ENCODE assay signal across 7 mouse cellular contexts in genomic region chr4:94556265-94557054, GRCm38 (mm10). TPM values are rescaled to one million over a fixed set of nuclear protein-coding genes. Genes with fewer than 3 reads are reported as not detected.
DNase-seq lines count a peak whose midpoint lies in the region; ATAC-seq lines count a peak whose summit lies in the region.

Gene Gm10306, plus strand, starts transcription at chr4:94556546.
Gene Caap1, minus strand, starts transcription at chr4:94556796.

- H3K27ac ChIP-seq in embryonic facial prominence, embryonic 12.5 days: peak within 1 kb of the TSS; percentile 80
- no peak within 1 kb of the TSS; the same call in 1 of the 2 replicates for H3K27ac ChIP-seq in limb, embryonic 11.5 days (replicated peaks; ENCODE audit: low read depth, low read length)
- peak within 1 kb of the TSS; percentile 87 for H3K27ac ChIP-seq in midbrain, embryonic 14.5 days (replicated peaks; ENCODE audit: low read depth, low read length)

- peak; percentile 95 for DNase-seq in adrenal gland, postnatal 25 days
- peak; percentile 98 for DNase-seq in heart, adult 11 months
- peak; percentile 92 for DNase-seq in kidney, adult 18-20 months
- DNase-seq in limb, embryonic 11.5 days (ENCODE audit: low spot score): peak; percentile 98
- DNase-seq in midbrain, embryonic 14.5 days: peak; percentile 98
- peak; percentile 81 to 92 for DNase-seq in spleen, adult 18-20 months

- 1% methylated on average over 71 of the region's 83 CpGs for WGBS in embryonic facial prominence, embryonic 12.5 days
- 1% methylated on average over 75 of the region's 83 CpGs for WGBS in limb, embryonic 11.5 days
- 1% methylated on average over 80 of the region's 83 CpGs for WGBS in midbrain, embryonic 14.5 days

- peaks cover 10% of the 10 kb centered on the region; the same call in 1 of the 2 replicates for H3K4me1 ChIP-seq in embryonic facial prominence, embryonic 12.5 days
- H3K4me1 ChIP-seq in limb, embryonic 11.5 days (ENCODE audit: control insufficient read depth, insufficient read depth, low read length): no peaks in the 10 kb centered on the region
- H3K4me1 ChIP-seq in midbrain, embryonic 14.5 days (ENCODE audit: control insufficient read depth, insufficient read depth, low read length): peaks cover 14% of the 10 kb centered on the region

- ATAC-seq in embryonic facial prominence, embryonic 12.5 days (ENCODE audit: insufficient number of reproducible peaks, insufficient read depth, low FRiP score, low TSS enrichment): peak; percentile 93
- ATAC-seq in limb, embryonic 11.5 days (ENCODE audit: insufficient number of reproducible peaks, low FRiP score, low TSS enrichment, low read depth): peak; percentile 97
- ATAC-seq in midbrain, embryonic 14.5 days (ENCODE audit: low FRiP score, low TSS enrichment): peak; percentile 98

- H3K4me3 ChIP-seq in embryonic facial prominence, embryonic 12.5 days: peak within 1 kb of the TSS; percentile 92
- H3K4me3 ChIP-seq in limb, embryonic 11.5 days (ENCODE audit: low read depth, low read length): peak within 1 kb of the TSS; percentile 89
- peak within 1 kb of the TSS; percentile 88 for H3K4me3 ChIP-seq in midbrain, embryonic 14.5 days (replicated peaks; ENCODE audit: low read depth, low read length)

- no peaks in the 10 kb centered on the region for H3K27me3 ChIP-seq in embryonic facial prominence, embryonic 12.5 days
- no peaks in the 10 kb centered on the region for H3K27me3 ChIP-seq in limb, embryonic 11.5 days (ENCODE audit: control insufficient read depth, insufficient read depth, low read length)
- no peaks in the 10 kb centered on the region for H3K27me3 ChIP-seq in midbrain, embryonic 14.5 days (ENCODE audit: control insufficient read depth, insufficient read depth, low read length)

- H3K36me3 ChIP-seq in embryonic facial prominence, embryonic 12.5 days: no peaks in the 10 kb centered on the region
- no peaks in the 10 kb centered on the region for H3K36me3 ChIP-seq in limb, embryonic 11.5 days (ENCODE audit: control insufficient read depth, insufficient read depth, low read length)
- no peaks in the 10 kb centered on the region for H3K36me3 ChIP-seq in midbrain, embryonic 14.5 days (ENCODE audit: control insufficient read depth, insufficient read depth, low read length)

- peak within 1 kb of the TSS; percentile 82 for H3K9ac ChIP-seq in embryonic facial prominence, embryonic 12.5 days
- peak within 1 kb of the TSS; percentile 82 for H3K9ac ChIP-seq in limb, embryonic 11.5 days (ENCODE audit: low read length)
- peak within 1 kb of the TSS; percentile 79 for H3K9ac ChIP-seq in midbrain, embryonic 14.5 days (replicated peaks; ENCODE audit: low read length)

- no peaks in the 10 kb centered on the region for H3K9me3 ChIP-seq in embryonic facial prominence, embryonic 12.5 days
- no peaks in the 10 kb centered on the region for H3K9me3 ChIP-seq in limb, embryonic 11.5 days (ENCODE audit: control insufficient read depth, low read length)
- H3K9me3 ChIP-seq in midbrain, embryonic 14.5 days (ENCODE audit: control insufficient read depth, low read length): no peaks in the 10 kb centered on the region

- peak within 1 kb of the TSS; percentile 66 for H3K4me2 ChIP-seq in embryonic facial prominence, embryonic 12.5 days (replicated peaks)
- peak within 1 kb of the TSS; percentile 54 for H3K4me2 ChIP-seq in limb, embryonic 11.5 days (ENCODE audit: low read depth, severe bottlenecking)
- H3K4me2 ChIP-seq in midbrain, embryonic 14.5 days (ENCODE audit: low read length): peak within 1 kb of the TSS; percentile 55

RNA-seq across cellular contexts. Expression of gene Gm10306, which starts in this region (rescaled TPM):
- not detected in 2 replicates for total RNA-seq in adrenal gland, postnatal 25 days (2021)
- not detected in 2 replicates for polyA plus RNA-seq in embryonic facial prominence, embryonic 12.5 days (2016; fragmentation: Nextera tagmentation; extraction: Ambion mirVana)
- polyA plus RNA-seq in limb, embryonic 11.5 days (2014; fragmentation: Nextera tagmentation; extraction: Ambion mirVana): 0.40 TPM in 1 of 2 replicates, not detected in the other
- polyA plus RNA-seq in midbrain, embryonic 14.5 days (2014; fragmentation: Nextera tagmentation; extraction: Ambion mirVana): 0.63 TPM in 1 of 2 replicates, not detected in the other

RNA-seq across cellular contexts. Expression of gene Caap1, which starts in this region (rescaled TPM):
- 10.5 and 11.9 TPM in 2 replicates for total RNA-seq in adrenal gland, postnatal 25 days (2021)
- 32.0 and 33.2 TPM in 2 replicates for polyA plus RNA-seq in embryonic facial prominence, embryonic 12.5 days (2016; fragmentation: Nextera tagmentation; extraction: Ambion mirVana)
- polyA plus RNA-seq in limb, embryonic 11.5 days (2014; fragmentation: Nextera tagmentation; extraction: Ambion mirVana): 29.9 and 30.9 TPM in 2 replicates
- 22.8 and 24.1 TPM in 2 replicates for polyA plus RNA-seq in midbrain, embryonic 14.5 days (2014; fragmentation: Nextera tagmentation; extraction: Ambion mirVana)
